Mouse (Mus musculus): ENCODE results near the gene Caps2. TPM values are rescaled to one million over a fixed set of nuclear protein-coding genes. Genes with fewer than 3 reads are reported as not detected.
A peak's percentile ranks its signal among the peaks of the same experiment; 100 is the strongest.
"Not testable (repeated sequence)": the region's sequence is repeated elsewhere in the genome, so short reads cannot be mapped to it uniquely, and the experiment has no call there.

The Caps2 gene
- 0.13 and 0.35 TPM in 2 replicates for polyA plus RNA-seq (2016; fragmentation: Nextera tagmentation; extraction: Ambion mirVana)

DNA sequence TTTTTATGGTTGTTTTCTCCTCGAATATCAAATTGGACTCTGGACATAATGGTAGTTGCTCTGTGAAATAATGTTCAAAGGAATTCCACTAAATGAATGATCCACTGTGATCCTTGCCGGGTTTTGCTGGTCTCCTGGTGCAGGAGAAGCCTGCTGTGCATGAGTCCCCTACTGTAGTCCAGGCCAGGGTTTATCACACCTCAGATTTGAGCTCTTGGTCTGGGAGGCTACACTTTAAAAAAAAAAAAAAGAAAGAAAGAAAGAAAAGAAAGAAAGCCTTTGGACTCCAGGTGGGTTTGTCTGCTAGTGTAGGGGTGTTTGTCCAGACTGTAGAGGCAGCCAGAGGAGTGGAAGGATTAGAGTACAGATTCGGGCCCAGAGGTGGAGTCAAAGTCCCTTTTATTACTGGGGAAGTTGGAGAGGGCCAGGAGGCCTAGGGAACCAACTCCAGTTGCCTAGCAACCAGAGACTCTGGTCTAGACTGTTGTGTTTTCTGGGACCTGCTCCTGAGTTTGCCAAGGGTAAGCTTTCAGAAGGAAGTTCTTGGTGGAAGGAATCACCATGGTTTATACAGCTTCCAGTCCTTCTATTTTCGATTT lies at the start of gene Caps2:
TSS of gene Caps2 (plus strand) at position 454 of the 599 bp plus-strand sequence.
- no peaks in the 10 kb centered on the region for H3K36me3 ChIP-seq
- no peak within 1 kb of the TSS for H3K4me3 ChIP-seq
- H3K9ac ChIP-seq: no peak within 1 kb of the TSS
- H3K9me3 ChIP-seq: no peaks in the 10 kb centered on the region
- H3K4me2 ChIP-seq (replicated peaks): peak within 1 kb of the TSS; percentile 35
- H3K27ac ChIP-seq: no peak within 1 kb of the TSS
- 23% methylated on average over 4 of the region's 4 CpGs for WGBS
- ATAC-seq (ENCODE audit: low FRiP score, low read depth): peak; percentile 56
- H3K27me3 ChIP-seq (replicated peaks): no peaks in the 10 kb centered on the region
- no peaks in the 10 kb centered on the region for H3K4me1 ChIP-seq

DNA sequence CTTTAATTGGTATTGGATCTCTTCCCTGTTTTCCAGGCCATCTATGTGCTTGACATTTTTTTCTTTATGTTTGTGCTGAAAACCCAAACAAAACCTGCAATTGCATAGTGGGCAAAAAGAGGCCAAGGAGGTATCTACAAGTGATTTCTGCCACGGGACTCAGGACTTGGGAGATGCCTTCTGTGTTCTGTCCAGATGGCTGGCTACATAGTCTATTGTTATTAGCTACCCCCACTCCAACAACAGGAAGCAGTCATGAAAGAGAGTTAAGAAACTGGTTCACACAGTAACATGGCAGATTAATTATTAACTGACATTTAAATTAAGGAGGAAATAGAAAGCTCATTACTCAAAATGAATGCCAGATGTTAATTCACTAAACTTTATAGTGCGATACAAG lies 38.3 kb upstream of the Caps2 start:
- WGBS: 57% methylated on average over 2 of the region's 2 CpGs
- H3K4me2 ChIP-seq (replicated peaks); H3K9me3 ChIP-seq; H3K9ac ChIP-seq; H3K36me3 ChIP-seq; H3K4me1 ChIP-seq; ATAC-seq (ENCODE audit: low FRiP score, low read depth); H3K4me3 ChIP-seq; H3K27me3 ChIP-seq (replicated peaks); H3K27ac ChIP-seq: not testable (repeated sequence)

DNA sequence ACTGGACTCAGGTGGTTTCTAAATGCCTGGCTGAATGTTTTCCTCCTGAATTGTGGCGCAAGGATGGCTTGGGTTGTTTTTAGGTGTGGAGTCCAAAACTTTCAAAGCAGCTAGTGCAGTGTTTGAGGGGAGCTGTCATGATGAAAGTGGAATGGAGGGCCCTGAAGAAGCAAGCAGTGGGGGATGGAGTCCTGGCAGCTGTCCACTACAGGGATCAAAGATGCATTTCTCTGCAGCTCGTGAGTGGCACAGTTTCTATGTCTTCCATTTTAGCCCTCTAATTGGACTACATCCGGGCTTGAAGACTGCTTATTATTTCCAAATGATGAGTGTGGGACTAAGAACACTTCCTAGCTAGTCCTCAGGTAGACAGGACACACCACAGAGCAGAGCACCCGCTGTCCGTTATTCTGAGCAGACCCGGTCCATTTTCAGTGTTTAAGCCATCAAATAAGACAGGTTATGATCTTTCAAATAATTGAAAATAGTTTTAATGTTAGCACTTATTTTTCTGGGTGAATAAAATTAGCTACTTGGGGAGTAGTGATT lies 35.7 kb upstream of the Caps2 start:
- not testable (repeated sequence) for H3K4me1 ChIP-seq; H3K36me3 ChIP-seq; H3K9ac ChIP-seq; ATAC-seq (ENCODE audit: low FRiP score, low read depth); H3K27ac ChIP-seq; H3K4me2 ChIP-seq (replicated peaks); H3K27me3 ChIP-seq (replicated peaks); H3K4me3 ChIP-seq; H3K9me3 ChIP-seq
- WGBS: 81% methylated on average over 6 of the region's 6 CpGs

DNA sequence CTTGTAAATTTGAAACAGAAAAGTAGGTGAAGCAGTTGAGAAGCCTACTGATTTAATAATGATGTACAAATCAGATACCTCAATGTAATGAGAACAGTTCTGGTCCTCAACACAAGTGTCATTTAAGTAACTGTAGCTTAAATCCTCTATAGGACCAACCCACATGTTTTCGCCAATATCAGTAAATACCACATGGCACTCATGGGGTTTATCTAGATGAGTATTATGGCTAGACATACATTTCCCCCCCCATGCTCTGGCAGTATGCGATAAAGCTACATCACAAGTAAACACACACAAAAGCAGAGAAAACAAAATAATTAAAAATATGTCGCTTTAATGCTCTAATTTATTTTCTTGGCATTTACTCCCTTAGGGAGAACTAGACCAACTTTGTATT lies 31.2 kb upstream of the Caps2 start:
- Histone ChIP-seq H3K36me3 (no peaks in the 10 kb centered on the region), H3K9me3 (no peaks in the 10 kb centered on the region), H3K4me1 (no peaks in the 10 kb centered on the region), H3K4me2 (replicated peaks) (no peak overlapping the region), H3K9ac (no peak overlapping the region), H3K27me3 (replicated peaks) (no peaks in the 10 kb centered on the region), H3K4me3 (no peak overlapping the region), H3K27ac (no peak overlapping the region)
- 91% methylated on average over 3 of the region's 3 CpGs for WGBS
- no peak for ATAC-seq (ENCODE audit: low FRiP score, low read depth)

DNA sequence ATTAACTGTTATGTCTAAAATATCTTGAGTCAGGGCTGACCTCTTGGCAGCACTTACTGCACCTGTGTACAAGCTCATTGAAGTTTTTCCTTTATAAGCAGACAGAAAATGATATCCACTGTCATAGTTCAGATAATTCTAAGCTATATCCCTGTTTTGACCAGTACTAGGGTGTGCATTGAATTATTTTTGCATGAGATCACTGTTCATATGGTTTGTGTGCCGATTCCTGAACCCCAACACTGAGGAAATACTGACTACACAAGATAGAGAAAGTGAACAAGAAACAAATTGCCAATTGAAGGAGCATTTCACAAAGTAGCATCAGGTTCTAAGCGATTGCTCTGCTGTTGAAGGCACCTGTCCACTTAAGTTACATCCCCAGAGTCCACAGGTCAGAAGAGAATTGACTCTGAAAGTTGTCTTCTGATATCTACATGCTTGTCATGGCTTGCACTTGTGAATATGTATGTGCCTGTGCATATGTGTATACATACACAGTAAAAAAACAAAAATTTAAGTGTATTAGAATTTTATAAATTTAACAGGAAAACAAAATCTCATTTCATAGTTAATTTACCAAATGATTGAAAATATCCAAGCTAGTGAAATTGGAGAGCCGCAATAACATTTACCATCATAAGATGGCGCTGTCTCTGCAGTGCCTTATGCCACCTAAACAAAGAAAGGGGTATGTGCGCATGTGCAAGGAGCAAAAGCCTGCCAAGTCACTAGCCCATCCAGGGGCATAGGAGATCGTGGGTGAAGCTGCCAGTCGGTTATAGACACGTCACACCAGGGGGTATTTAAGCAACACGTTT lies 25.2 kb upstream of the Caps2 start:
- Histone ChIP-seq H3K36me3 (no peaks in the 10 kb centered on the region), H3K27ac (no peak overlapping the region), H3K4me3 (peak overlapping the region; percentile 28; the same call in 1 of the 2 replicates), H3K9me3 (no peaks in the 10 kb centered on the region), H3K9ac (no peak overlapping the region), H3K27me3 (replicated peaks) (no peaks in the 10 kb centered on the region), H3K4me1 (no peaks in the 10 kb centered on the region), H3K4me2 (replicated peaks) (peak overlapping the region; percentile 51)
- peak; percentile 91 for ATAC-seq (ENCODE audit: low FRiP score, low read depth)
- WGBS: 18% methylated on average over 9 of the region's 9 CpGs

DNA sequence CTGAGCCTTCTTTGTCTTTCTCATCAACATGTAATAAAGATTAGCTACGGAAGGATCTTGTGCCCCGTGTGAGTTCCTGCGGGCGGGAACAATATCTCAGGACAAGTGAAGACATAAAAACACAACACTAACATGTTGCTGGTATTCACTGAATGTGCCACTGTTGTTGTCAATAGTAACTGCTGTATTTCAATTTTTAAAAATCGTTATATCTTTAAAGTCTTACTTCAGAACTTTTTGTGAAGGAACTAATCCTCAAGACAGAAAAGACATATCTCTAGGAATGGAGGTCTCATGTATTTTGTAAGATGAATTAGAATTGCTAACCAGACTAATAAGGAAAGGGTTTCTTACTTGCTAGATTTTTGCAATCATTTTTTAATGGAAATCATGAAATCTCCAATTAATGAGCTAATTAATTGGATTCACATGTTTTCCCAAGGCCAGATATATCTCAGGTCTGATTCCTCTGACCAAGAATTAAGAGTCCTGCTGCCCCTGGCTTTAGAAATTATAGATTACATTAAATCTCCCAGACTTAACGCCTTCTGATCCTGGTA lies 24.5 kb upstream of the Caps2 start:
- 44% methylated on average over 6 of the region's 6 CpGs for WGBS
- no peaks in the 10 kb centered on the region for H3K27me3 ChIP-seq (replicated peaks)

DNA sequence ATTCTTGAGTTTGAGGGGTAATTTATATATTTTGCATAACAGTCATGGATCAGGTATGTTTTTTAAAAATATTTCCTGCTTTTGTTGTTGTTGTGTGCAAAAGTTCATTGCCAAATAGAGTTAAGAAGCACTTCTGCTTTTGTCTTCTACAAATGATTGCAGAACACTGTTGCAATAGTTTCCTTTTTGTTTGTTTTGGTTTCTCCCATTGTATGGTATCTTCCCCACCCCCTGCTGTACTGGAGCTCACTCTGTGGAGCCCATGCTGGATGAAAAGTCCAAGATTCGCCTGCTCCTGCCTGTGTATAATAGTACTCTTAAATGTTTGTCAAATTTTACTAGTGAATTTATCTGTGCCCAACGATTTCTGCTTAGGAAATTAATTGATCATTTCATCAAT lies 23.6 kb upstream of the Caps2 start:
- no peaks in the 10 kb centered on the region for H3K36me3 ChIP-seq
- no peak overlapping the region for H3K4me3 ChIP-seq
- no peaks in the 10 kb centered on the region for H3K9me3 ChIP-seq
- H3K27ac ChIP-seq: no peak overlapping the region
- no peak overlapping the region for H3K4me2 ChIP-seq (replicated peaks)
- 52% methylated on average over 2 of the region's 2 CpGs for WGBS
- ATAC-seq (ENCODE audit: low FRiP score, low read depth): no peak
- no peak overlapping the region for H3K9ac ChIP-seq
- H3K27me3 ChIP-seq (replicated peaks): no peaks in the 10 kb centered on the region
- no peaks in the 10 kb centered on the region for H3K4me1 ChIP-seq

More for the DNA sequence above, 24.5 kb upstream of the Caps2 start:
- Histone ChIP-seq H3K4me2 (replicated peaks) (peak overlapping the region; percentile 51), H3K4me1 (no peaks in the 10 kb centered on the region), H3K4me3 (peak overlapping the region; percentile 28; the same call in 1 of the 2 replicates), H3K36me3 (no peaks in the 10 kb centered on the region), H3K27ac (no peak overlapping the region), H3K9ac (no peak overlapping the region), H3K9me3 (no peaks in the 10 kb centered on the region)
- peak; percentile 52 for ATAC-seq (ENCODE audit: low FRiP score, low read depth)

DNA sequence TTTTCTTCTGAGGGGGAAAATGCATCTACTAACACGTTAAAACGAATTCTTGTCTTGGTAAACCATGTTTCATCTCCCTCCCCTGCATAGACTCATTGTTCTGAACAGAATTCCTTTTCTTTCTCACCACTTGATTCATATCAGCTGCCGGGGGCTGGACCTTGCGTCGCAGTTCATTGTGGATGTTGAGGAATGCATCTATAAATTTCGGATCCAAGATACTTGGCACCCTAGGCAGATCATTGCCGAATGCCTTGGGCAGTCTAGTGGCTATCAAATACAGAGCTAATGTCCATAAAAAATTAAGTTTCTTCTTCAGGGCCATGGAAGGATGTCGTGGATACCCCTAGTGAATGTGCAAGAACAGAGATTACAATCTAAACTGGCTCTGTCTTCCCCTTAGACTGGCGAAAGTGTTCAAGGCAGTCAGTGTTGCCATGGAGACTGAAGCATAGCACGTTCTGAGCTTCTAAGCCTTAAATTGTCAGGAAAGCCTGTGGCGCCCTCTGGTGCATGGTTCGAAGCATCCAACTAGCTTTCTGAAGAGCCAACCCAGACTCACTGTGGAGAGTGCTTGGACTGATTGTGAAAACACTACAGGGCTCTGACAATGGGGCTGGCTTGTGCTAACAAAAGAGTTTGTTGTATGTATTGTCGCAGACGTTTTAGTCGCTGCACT lies 3.4 kb upstream of the Caps2 start, which contains the start of gene Glipr1l3:
TSS of gene Glipr1l3 (minus strand) at position 446 of the 679 bp plus-strand sequence.
- H3K4me3 ChIP-seq, H3K27ac ChIP-seq: not testable (repeated sequence)
- peak; percentile 93 for ATAC-seq (ENCODE audit: low FRiP score, low read depth)

DNA sequence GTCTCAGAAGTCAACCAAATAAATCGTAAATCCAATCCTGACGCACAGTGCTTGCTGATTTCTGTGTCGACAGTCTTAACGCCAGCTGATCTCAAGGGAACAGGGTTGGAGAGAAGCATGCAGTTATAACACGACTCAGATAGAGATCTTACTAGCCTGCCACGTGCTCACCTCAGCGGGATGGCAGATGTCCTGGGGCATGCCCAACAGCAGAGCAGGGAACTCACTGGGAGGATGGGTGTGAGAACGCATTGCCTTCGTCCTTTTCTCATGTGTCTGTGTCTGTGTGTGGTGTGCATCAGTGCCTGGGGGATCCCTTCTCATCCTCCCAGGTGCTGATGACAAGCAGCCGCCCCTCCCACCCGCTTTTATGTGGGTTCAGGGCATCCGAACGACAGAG lies 13.6 kb downstream of the Caps2 start:
- not testable (repeated sequence) for H3K36me3 ChIP-seq; H3K9ac ChIP-seq; H3K4me3 ChIP-seq; H3K27me3 ChIP-seq (replicated peaks); H3K4me1 ChIP-seq; H3K27ac ChIP-seq; H3K9me3 ChIP-seq
- 0 out of 2 replicates have a peak overlapping the region, but pooled peaks have one; percentile 28 for H3K4me2 ChIP-seq (replicated peaks)
- 30% methylated on average over 13 of the region's 13 CpGs for WGBS
- peak; percentile 50; the same call in 1 of the 2 replicates for ATAC-seq (ENCODE audit: low FRiP score, low read depth)

More for the DNA sequence above, 3.4 kb upstream of the Caps2 start, which contains the start of gene Glipr1l3:
- H3K9ac ChIP-seq; H3K27me3 ChIP-seq (replicated peaks); H3K36me3 ChIP-seq; H3K9me3 ChIP-seq; H3K4me1 ChIP-seq: not testable (repeated sequence)
- 9% methylated on average over 15 of the region's 15 CpGs for WGBS
- peak within 1 kb of the TSS; percentile 48 for H3K4me2 ChIP-seq (replicated peaks)

DNA sequence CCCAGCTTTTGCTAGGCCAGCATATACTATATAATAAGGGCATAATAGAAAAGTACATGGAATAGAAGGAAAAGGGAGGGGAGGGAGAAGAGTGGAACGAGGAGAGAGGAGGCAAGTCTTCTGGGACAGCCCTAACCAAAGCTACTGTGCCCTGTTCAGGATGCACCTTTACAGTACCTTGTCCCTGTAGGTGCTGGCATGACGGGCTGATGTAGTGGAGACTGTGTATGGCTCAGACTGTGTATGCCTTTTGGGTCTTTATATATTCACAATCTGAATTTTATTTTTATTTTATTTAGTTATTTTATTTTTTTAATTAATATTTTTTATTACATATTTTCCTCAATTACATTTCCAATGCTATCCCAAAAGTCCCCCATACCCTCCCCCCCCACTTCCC lies 30.5 kb downstream of the Caps2 start:
- H3K9ac ChIP-seq; H3K4me1 ChIP-seq; H3K36me3 ChIP-seq; H3K27ac ChIP-seq; H3K4me3 ChIP-seq; H3K27me3 ChIP-seq (replicated peaks); H3K9me3 ChIP-seq; ATAC-seq (ENCODE audit: low FRiP score, low read depth); H3K4me2 ChIP-seq (replicated peaks): not testable (repeated sequence)
- 93% methylated on average over 2 of the region's 2 CpGs for whole genome bisulfite sequencing

DNA sequence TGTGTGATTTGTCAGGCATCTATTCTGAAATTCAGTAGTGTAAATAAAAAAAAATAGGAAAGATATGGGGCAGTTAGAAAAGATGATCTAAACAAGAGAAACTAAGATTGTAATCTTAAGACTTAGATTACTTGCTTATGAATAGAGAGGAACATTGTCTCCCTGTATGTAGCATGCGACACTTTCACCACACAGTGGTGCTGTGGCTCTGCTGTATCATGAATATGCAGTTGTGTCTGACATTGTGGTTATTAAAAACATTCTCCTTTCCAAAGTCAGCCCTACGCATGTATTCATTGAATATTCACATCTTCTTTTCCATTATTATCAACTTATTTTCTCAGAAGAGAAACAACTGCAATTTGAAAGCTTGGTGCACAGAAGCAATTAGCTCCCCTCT lies 40.0 kb downstream of the Caps2 start:
- H3K4me2 ChIP-seq (replicated peaks): no peak overlapping the region
- ATAC-seq (ENCODE audit: low FRiP score, low read depth): no peak
- no peak overlapping the region for H3K27ac ChIP-seq
- no peaks in the 10 kb centered on the region for H3K36me3 ChIP-seq
- no peak overlapping the region for H3K4me3 ChIP-seq
- no peaks in the 10 kb centered on the region for H3K9me3 ChIP-seq
- no peaks in the 10 kb centered on the region for H3K27me3 ChIP-seq (replicated peaks)
- H3K9ac ChIP-seq: no peak overlapping the region
- no peaks in the 10 kb centered on the region for H3K4me1 ChIP-seq
- 61% methylated on average over 2 of the region's 2 CpGs for WGBS

DNA sequence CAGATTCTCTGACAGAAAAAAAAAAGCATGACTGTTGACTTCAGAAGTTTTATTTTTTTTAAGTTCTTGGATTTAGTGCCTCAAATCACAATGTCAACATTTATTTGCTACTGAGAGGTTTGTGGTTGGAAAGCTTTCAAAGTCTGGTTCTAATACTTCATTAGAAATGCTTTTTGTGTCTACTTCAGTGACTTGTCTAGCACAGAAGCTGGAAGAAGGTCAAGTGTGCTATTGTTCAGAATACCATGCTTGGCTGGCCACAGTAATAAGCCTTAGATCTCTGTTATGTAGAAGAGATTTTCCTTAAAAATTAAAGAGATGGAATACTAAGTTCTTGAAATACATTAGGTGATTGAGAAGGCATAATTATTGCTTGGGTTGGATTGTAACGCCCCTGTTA lies 63.7 kb downstream of the Caps2 start:
- no peak for ATAC-seq (ENCODE audit: low FRiP score, low read depth)
- WGBS: 77% methylated on average over 1 of the region's 1 CpGs
- H3K4me1 ChIP-seq: no peaks in the 10 kb centered on the region
- H3K27me3 ChIP-seq (replicated peaks): no peaks in the 10 kb centered on the region
- no peaks in the 10 kb centered on the region for H3K36me3 ChIP-seq
- no peak overlapping the region for H3K4me3 ChIP-seq
- no peaks in the 10 kb centered on the region for H3K9me3 ChIP-seq
- no peak overlapping the region for H3K9ac ChIP-seq
- H3K4me2 ChIP-seq (replicated peaks): no peak overlapping the region
- no peak overlapping the region for H3K27ac ChIP-seq

All from neural tube, embryonic 12.5 days (tissue).